Mouse (Mus musculus): Measurements from ENCODE around the gene Rundc3a.
"Not testable (repeated sequence)": the region's sequence is repeated elsewhere in the genome, so short reads cannot be mapped to it uniquely, and the experiment has no call there.

The Rundc3a gene

DNA sequence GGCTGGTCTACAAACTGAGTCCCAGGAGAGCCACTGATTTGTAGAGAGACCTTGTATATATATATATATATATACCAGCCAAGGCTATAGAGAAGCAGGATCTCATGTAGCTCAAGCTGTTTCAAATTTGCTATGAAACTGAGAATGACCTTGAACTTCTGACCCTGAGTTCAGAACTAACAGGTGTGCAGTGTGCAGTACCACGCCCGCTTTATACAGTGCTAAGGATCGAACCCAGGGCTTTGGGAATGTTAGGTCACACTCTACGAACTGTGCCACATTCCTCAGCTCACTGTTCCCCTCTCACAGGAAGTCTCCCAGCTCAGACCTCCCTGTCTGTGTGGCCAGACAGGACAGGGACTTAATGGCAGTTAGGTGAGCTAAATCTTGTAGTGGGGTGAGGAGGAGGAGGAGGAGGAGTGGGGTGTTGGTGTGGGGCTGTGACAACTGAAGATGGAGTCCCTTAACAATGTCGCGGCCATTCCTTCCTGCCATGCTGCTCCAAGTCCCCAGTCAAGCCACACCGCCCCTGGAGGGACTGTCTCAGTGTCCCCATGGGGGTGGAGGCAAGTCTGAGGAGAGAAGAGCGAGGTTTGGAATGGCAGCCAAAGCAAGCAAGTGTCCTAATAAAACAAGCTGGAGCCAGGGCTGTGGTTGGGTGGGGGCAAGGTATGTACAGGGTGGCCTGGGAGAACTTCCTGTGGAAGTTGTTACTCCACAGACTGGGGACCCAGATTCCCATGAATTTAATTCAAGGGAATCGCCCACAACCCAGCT lies 25.5 kb upstream of the Rundc3a start:
- no peak for DNase-seq (ENCODE audit: low read depth, low spot score)

DNA sequence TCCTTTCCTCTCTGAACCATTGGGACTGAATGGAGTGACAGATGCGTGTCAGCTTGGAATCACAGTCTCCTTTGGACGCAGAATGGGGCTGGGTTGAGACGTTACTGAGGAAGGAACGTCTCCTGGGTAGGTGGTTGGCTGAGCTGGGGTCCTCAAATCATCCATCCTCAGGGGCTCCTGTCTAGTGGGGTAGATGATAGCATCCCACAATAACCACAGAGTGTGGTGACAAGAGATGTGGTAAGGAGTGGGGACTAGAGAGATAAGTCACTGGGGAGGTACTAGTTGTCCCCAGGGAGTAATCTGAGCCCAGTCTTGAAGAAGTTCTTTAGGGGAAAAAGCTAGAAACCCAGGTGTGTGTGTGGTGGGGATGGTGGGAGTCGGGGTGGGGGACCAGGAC lies 24.9 kb upstream of the Rundc3a start:
- no peak for DNase-seq (ENCODE audit: low read depth, low spot score)

- DNase-seq (ENCODE audit: low read depth, low spot score) = no peak
Observed at GRCm38 (mm10) chr11:102369263-102369662, 23.9 kb upstream of the Rundc3a start.

DNA sequence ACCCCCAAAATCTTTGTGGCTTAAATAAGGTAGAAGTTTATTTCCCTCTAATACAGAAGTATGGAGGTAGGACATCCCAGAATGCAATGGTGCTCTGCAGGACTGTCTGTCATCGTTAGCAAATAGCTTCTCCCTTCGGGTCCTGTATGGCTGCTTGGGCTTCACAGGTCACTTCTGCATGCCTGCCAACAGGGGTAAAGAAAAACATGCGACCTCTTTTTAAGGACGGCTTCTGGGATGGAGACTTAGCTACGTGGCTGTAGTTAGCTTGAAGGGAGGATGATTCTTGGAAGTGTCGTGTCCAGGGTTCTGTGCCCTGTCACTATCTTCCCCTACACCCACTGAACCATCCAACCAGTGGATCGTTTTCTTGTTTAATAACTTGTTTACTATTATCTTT lies 22.9 kb upstream of the Rundc3a start:
- DNase-seq (ENCODE audit: low read depth, low spot score) = no peak

DNA sequence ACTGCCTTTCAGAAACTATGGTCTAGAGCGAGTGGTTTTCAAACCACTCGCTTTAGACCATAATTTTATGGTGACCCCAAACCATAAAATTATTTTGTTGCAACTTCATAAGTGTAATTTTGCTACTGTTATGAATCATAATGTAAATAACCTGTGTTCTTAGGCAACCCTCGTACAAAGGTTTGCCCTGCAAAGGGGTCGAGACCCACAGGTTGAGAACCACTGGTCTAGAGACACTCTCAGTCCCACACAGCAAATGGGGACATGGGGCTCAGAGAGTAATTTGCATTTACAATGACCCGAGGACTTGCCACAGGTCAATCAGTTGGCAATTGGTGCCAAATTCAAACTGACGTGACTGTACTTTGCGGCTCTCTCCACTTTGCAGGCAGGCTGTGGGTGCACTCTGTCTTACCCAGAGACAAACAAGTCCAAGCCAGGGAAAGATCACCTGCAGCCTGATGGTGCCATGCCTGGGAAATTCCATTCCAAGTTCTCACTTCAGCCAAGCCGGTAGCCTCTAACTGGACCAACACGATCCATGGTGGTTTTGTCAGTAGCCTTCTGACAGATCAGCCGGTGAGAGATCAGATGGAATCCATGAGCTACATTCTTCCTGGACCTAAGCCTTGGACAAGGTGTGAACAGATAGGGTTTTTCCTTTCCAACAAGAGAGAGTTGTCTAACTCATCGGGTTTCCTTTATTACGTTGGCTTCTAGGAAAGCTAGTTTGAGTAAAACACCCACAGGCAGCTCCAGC lies 21.1 kb upstream of the Rundc3a start:
- no peak for DNase-seq (ENCODE audit: low read depth, low spot score)

- DNase-seq (ENCODE audit: low read depth, low spot score) = no peak
Observed at GRCm38 (mm10) chr11:102372936-102373335, 20.3 kb upstream of the Rundc3a start.

DNA sequence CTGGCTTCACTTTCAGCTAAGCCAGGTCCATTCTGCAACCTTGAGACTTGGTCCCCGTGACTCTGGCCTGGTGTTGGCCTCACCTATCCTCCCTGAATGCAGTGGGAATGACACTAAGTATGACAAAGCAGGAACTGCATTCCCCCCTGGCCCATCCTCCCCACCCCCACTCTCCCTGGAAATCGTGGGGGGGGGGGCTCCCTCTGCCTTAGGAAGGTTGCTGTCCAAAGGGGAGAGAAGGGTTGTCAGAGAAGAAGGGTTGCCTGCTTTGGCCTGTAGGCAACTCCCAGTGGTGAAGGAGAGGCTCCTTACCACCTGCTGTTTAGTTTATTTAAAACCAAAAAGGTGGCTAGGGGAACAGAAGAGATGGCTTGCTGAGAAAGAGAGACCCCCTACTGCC lies 19.6 kb upstream of the Rundc3a start:
- DNase-seq (ENCODE audit: low read depth, low spot score) = no peak

DNA sequence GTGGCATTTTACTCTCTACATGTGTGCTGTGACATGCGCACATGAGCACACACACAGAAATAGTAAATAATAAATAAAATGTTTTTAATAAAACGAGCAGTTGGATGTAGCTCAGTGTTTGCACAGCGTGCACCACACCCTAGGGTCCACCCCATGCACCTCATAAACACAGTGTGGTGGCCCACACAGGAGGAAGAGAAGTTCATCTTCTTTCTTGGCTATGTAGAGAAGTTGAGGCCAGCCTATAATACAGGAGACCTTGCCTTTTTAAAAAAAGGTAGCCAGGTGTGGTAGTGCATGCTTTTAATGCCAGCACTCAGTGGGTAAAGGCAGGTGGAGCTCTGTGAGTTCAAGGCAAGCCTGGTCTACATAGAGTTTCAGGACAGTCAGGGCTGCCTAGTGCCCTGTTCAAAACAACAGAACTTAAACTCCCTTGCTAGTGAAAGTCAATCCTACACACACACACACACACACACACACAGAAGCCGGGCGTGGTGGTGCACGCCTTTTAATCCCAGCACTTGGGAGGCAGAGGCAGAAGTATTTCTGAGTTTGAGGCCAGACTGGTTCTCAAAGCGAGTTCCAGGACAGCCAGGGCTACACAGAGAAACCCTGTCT lies 19.0 kb upstream of the Rundc3a start:
- no peak for DNase-seq (ENCODE audit: low read depth, low spot score)

GRCm38 (mm10) chr11:102375196-102376173 lies 17.7 kb upstream of the Rundc3a start:
- DNase-seq (ENCODE audit: low read depth, low spot score) = no peak

DNA sequence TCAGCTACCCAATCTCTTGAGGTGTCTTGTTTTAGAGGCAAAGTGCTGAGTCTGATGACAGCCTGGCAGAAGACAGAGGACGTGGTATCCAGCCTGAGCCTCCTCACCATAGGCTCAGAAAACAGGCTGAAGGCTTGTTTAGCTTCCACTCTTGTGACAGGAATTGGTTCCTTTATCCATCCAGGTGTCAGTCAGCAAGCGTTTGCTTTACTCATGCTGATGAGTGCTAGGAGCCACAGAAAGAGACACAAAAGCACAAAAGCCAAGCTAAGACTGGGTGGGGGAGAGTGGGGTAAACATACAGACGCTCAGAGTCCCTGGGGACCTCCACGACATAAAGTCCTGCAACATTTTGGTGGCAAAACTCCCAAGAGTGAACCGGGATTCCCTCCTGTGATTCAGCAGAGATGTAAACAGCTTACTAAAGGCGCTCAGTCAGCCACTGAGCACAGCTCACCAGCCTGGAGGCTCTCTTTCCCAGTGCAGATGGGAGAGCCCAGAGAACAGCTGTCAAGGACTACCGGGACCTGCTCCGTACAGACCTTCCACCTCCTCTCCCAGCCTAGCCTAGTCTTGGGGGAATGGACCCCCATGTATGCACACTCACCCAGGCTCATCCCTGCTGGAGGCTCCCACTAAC lies 16.9 kb upstream of the Rundc3a start:
- DNase-seq (ENCODE audit: low read depth, low spot score) = no peak

- no peak for DNase-seq (ENCODE audit: low read depth, low spot score)
Observed at GRCm38 (mm10) chr11:102377186-102377585, 16.0 kb upstream of the Rundc3a start.

GRCm38 (mm10) chr11:102380091-102380490 lies 13.1 kb upstream of the Rundc3a start:
- no peak for DNase-seq (ENCODE audit: low read depth, low spot score)

- no peak for DNase-seq (ENCODE audit: low read depth, low spot score)
Observed at GRCm38 (mm10) chr11:102381341-102382100, 11.7 kb upstream of the Rundc3a start.

DNA sequence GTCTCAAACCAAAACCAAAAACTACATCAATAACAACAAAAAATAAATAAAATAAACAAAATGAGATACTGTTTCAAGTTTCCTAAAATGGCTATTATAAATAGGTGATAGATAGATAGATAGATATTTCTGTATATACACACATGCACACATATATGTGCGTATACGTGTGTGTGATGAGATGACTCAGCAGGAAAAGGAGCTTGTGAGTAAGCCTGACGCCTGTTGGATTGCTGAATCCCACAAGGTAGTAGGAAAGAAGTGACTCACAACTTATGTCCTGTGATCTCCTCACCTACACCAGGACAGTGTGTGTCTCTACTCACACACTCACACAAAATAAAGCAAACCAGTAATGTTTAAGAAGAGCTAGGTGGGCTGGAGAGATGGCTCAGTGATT lies 10.4 kb upstream of the Rundc3a start:
- DNase-seq (ENCODE audit: low read depth, low spot score) = no peak

DNA sequence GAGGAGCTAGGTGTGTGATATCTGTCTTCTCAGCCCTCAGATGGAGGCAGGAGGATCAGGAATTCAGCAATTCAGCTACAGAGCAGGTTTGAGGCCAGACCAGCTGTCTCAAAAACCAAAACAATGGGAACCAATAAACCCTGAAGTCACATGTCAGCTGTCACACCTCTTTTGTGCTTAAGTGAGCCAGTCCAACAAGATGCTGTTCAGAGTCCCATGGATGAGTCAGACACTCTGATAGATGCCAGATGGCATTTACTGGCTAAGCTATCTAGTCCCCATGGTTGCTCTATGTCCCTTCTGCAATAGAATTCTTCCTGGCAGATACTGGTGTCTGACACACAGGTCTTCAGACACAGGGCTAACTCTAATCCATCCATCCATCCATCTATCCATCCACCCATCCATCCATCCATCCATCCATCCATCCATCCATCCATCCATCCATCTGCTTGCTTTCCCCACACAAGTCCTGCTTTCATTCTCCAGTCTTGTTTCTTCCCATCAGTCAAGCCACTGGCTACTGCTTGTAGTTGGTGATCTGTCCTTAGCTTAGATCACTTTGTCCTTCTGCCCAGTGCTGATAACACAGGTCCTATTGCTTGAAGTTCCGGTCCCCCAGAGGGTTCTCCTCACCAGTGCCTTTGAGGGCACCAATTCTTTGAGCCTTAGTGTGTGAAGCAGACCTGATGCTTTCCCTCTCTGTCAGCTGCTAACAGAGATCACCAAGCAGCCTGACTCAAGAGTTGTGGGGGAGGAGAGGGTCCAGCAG lies 9.7 kb upstream of the Rundc3a start:
- no peak for DNase-seq (ENCODE audit: low read depth, low spot score)

- no peak for DNase-seq (ENCODE audit: low read depth, low spot score)
Observed at GRCm38 (mm10) chr11:102384418-102384817, 8.8 kb upstream of the Rundc3a start.

GRCm38 (mm10) chr11:102385075-102385474 lies 8.1 kb upstream of the Rundc3a start:
- DNase-seq (ENCODE audit: low read depth, low spot score) = no peak

DNA sequence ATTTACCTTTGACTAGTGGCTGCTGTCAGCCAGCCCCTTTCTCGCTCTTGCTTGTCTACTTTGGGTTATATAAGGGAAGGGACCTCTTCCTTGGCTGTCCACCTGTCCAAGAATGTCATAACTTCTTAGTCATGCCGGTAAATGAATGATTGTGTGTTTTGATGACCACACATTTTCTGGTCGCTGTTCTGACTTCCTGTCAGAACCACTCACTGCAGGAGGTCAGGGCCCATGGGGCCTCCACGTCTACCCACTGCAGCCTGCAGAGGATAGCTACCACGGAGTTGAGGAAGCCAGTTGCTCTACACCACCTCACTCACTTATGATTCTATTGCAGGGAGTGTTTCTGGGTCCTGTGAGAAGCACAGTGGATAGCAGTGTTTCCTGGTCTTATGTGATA lies 7.1 kb upstream of the Rundc3a start:
- DNase-seq (ENCODE audit: low read depth, low spot score) = no peak

- DNase-seq (ENCODE audit: low read depth, low spot score) = not testable (repeated sequence)
Observed at GRCm38 (mm10) chr11:102389436-102389835, 3.8 kb upstream of the Rundc3a start.

Measured in brain, embryonic 18.5 days (tissue).